In genomic region chr2:29463039-29463585, GRCm38 (mm10) we compare ENCODE assay signal across 29 mouse cellular contexts.
DNase-seq lines count a peak whose midpoint lies in the region; ATAC-seq lines count a peak whose summit lies in the region.
"Had no signal": no experiment of that assay in that cellular context is flagged by ENCODE, and none has a peak within 500 bp of the region (broad histone marks: within the 10 kb centered on the region; RNA-seq: fewer than 3 reads in every experiment).

No protein-coding gene starts in this region.

- H3K4me3 ChIP-seq in heart, embryonic 13.5 days, result no peak overlapping the region
- H3K4me3 ChIP-seq in forebrain, embryonic 11.5 days (ENCODE audit: low read depth, low read length), result no peak overlapping the region
- H3K4me3 ChIP-seq: embryonic facial prominence, embryonic 13.5 days; erythroblast, embryonic 14.5 days; forebrain, embryonic 15.5 days; heart, embryonic 12.5 days; hindbrain, embryonic 10.5 days; left cerebral cortex, adult 2 months; liver, embryonic 13.5 days; stomach, embryonic 15.5 days had no signal

- ATAC-seq in heart, embryonic 13.5 days (ENCODE audit: extremely low read depth, insufficient number of reproducible peaks, low FRiP score, low TSS enrichment), result no peak
- no peak for ATAC-seq in forebrain, embryonic 11.5 days (replicated peaks; ENCODE audit: low FRiP score)
- ATAC-seq: forebrain, embryonic 15.5 days; hindbrain, embryonic 16.5 days; Patski had no signal

- WGBS in heart, embryonic 13.5 days, result 46% methylated on average over 6 of the region's 6 CpGs
- 85% methylated on average over 6 of the region's 6 CpGs for WGBS in forebrain, embryonic 11.5 days

- intact Hi-C loops in heart, postnatal 10 days (cut with DNase I), result no loop called here

- no peaks in the 10 kb centered on the region for H3K27me3 ChIP-seq in heart, embryonic 13.5 days (replicated peaks)
- H3K27me3 ChIP-seq in forebrain, embryonic 11.5 days (ENCODE audit: control insufficient read depth, insufficient read depth, low read length), result no peaks in the 10 kb centered on the region
- H3K27me3 ChIP-seq: embryonic facial prominence, embryonic 13.5 days; forebrain, embryonic 15.5 days; heart, embryonic 12.5 days; liver, embryonic 13.5 days; Patski; stomach, embryonic 15.5 days had no signal

- H3K4me2 ChIP-seq in heart, embryonic 13.5 days, result no peak overlapping the region
- H3K4me2 ChIP-seq in forebrain, embryonic 11.5 days (ENCODE audit: low read depth, low read length, severe bottlenecking), result no peak overlapping the region
- H3K4me2 ChIP-seq: embryonic facial prominence, embryonic 13.5 days; forebrain, embryonic 15.5 days; heart, embryonic 12.5 days; liver, embryonic 13.5 days; lung, embryonic 14.5 days; stomach, embryonic 15.5 days had no signal

- H3K36me3 ChIP-seq in heart, embryonic 13.5 days, result no peaks in the 10 kb centered on the region
- H3K36me3 ChIP-seq in forebrain, embryonic 11.5 days (ENCODE audit: control insufficient read depth, insufficient read depth, low read length), result no peaks in the 10 kb centered on the region
- H3K36me3 ChIP-seq: embryonic facial prominence, embryonic 13.5 days; forebrain, embryonic 15.5 days; heart, embryonic 12.5 days; hindbrain, embryonic 10.5 days; liver, embryonic 13.5 days; stomach, embryonic 15.5 days had no signal

- H3K9ac ChIP-seq in heart, embryonic 13.5 days, result no peak overlapping the region
- H3K9ac ChIP-seq in forebrain, embryonic 11.5 days (ENCODE audit: low read length), result no peak overlapping the region
- H3K9ac ChIP-seq: embryonic facial prominence, embryonic 13.5 days; forebrain, embryonic 15.5 days; heart, embryonic 12.5 days; liver, embryonic 13.5 days; lung, embryonic 14.5 days; stomach, embryonic 15.5 days had no signal

- no peaks in the 10 kb centered on the region for H3K9me3 ChIP-seq in heart, embryonic 13.5 days
- H3K9me3 ChIP-seq in forebrain, embryonic 11.5 days (ENCODE audit: control insufficient read depth, low read length), result no peaks in the 10 kb centered on the region
- H3K9me3 ChIP-seq: embryonic facial prominence, embryonic 13.5 days; forebrain, embryonic 15.5 days; heart, embryonic 12.5 days; hindbrain, embryonic 10.5 days; liver, embryonic 13.5 days; stomach, embryonic 15.5 days had no signal

- H3K27ac ChIP-seq in heart, embryonic 13.5 days (replicated peaks), result 0 out of 2 replicates have a peak overlapping the region, but pooled peaks have one; percentile 18
- no peak overlapping the region for H3K27ac ChIP-seq in forebrain, embryonic 11.5 days (ENCODE audit: low read depth, low read length)
- H3K27ac ChIP-seq: embryonic facial prominence, embryonic 13.5 days; forebrain, embryonic 15.5 days; hindbrain, embryonic 10.5 days; kidney, postnatal 0 days; left cerebral cortex, adult 2 months; liver, embryonic 13.5 days; stomach, embryonic 15.5 days had no signal

- peaks cover 42% of the 10 kb centered on the region for H3K4me1 ChIP-seq in heart, embryonic 13.5 days
- H3K4me1 ChIP-seq in forebrain, embryonic 11.5 days (replicated peaks; ENCODE audit: control insufficient read depth, insufficient read depth, low read length), result peaks cover 11% of the 10 kb centered on the region

- no peak for DNase-seq in heart, postnatal 10 days
- peak; percentile 44 for DNase-seq in kidney, adult 9 months
- DNase-seq in kidney, adult 18-20 months, result no peak
- peak; percentile 31 for DNase-seq in adipocyte (ENCODE audit: low spot score)
- peak; percentile 41 to 52 for DNase-seq in kidney, postnatal 36 days
- DNase-seq in right cerebral cortex, adult 2 months (ENCODE audit: low spot score in 2 of 2), result no peak
- DNase-seq in forebrain, embryonic 11.5 days (ENCODE audit: low spot score), result no peak
- DNase-seq: adrenal gland, adult 2 months; cerebellum, adult 2 months; cerebellum, postnatal 25 days; embryo, embryonic 11 days; gastrocnemius, postnatal 10 days; liver, embryonic 13.5 days; lung, embryonic 14.5 days; lung, postnatal 4 days; midbrain, embryonic 14.5 days; thymus, adult 2 months; thymus, postnatal 4 days had no signal

Comparison
In these comparisons a context has a peak if more than half of its experiments do, and no peak if none do; other contexts are left out.
1. DNase-seq: peak in kidney, adult 9 months (single experiment), adipocyte (single experiment) and kidney, postnatal 36 days (2 of 2); none in heart, postnatal 10 days (0 of 2), kidney, adult 18-20 months (single experiment), right cerebral cortex, adult 2 months (0 of 2) and forebrain, embryonic 11.5 days (single experiment).